Mouse (Mus musculus): ENCODE measurements at regions not wholly inside any gene's neighbourhood (a gene's known extent, or its start where the extent isn't known, plus 50 kb on each side); places are given as distances from the start of the nearest gene placed in this dataset.

GRCm38 (mm10) chr12:79990751-79991150, 122.1 kb downstream of the Zfp36l1 start:
- no peak overlapping the region for H3K9ac ChIP-seq (ENCODE audit: low read length)
- no peak overlapping the region for H3K4me2 ChIP-seq (ENCODE audit: low read depth, severe bottlenecking)

GRCm38 (mm10) chr12:79989582-79990110, 123.2 kb downstream of the Zfp36l1 start:
- Histone ChIP-seq H3K4me2 (ENCODE audit: low read depth, severe bottlenecking) (no peak overlapping the region), H3K4me1 (ENCODE audit: control insufficient read depth, insufficient read depth, low read length) (peaks cover 27% of the 10 kb centered on the region), H3K27me3 (ENCODE audit: control insufficient read depth, insufficient read depth, low read length) (no peaks in the 10 kb centered on the region), H3K36me3 (ENCODE audit: control insufficient read depth, insufficient read depth, low read length) (no peaks in the 10 kb centered on the region), H3K4me3 (ENCODE audit: low read depth, low read length) (no peak overlapping the region), H3K9ac (ENCODE audit: low read length) (no peak overlapping the region), H3K27ac (replicated peaks; ENCODE audit: low read depth, low read length) (no peak overlapping the region), H3K9me3 (ENCODE audit: control insufficient read depth, low read length) (no peaks in the 10 kb centered on the region)
- no peak for DNase-seq (ENCODE audit: low spot score)
- ATAC-seq (ENCODE audit: insufficient number of reproducible peaks, low FRiP score, low TSS enrichment, low read depth) = no peak
- 70% methylated on average over 9 of the region's 9 CpGs for WGBS

More at GRCm38 (mm10) chr12:79990751-79991150, 122.1 kb downstream of the Zfp36l1 start:
- no peak for ATAC-seq (ENCODE audit: insufficient number of reproducible peaks, low FRiP score, low TSS enrichment, low read depth)
- Histone ChIP-seq H3K9me3 (ENCODE audit: control insufficient read depth, low read length) (no peaks in the 10 kb centered on the region), H3K27ac (replicated peaks; ENCODE audit: low read depth, low read length) (no peak overlapping the region), H3K4me3 (ENCODE audit: low read depth, low read length) (no peak overlapping the region), H3K36me3 (ENCODE audit: control insufficient read depth, insufficient read depth, low read length) (no peaks in the 10 kb centered on the region), H3K4me1 (ENCODE audit: control insufficient read depth, insufficient read depth, low read length) (peaks cover 27% of the 10 kb centered on the region), H3K27me3 (ENCODE audit: control insufficient read depth, insufficient read depth, low read length) (no peaks in the 10 kb centered on the region)
- WGBS = 51% methylated on average over 4 of the region's 4 CpGs
- no peak for DNase-seq (ENCODE audit: low spot score)

- DNase-seq (ENCODE audit: low spot score) = no peak
- H3K9me3 ChIP-seq (ENCODE audit: control insufficient read depth, low read length) = no peaks in the 10 kb centered on the region
- H3K27ac ChIP-seq (replicated peaks; ENCODE audit: low read depth, low read length) = no peak overlapping the region
- H3K4me2 ChIP-seq (ENCODE audit: low read depth, severe bottlenecking) = no peak overlapping the region
- WGBS = 86% methylated on average over 11 of the region's 11 CpGs
- no peak overlapping the region; the same call in 1 of the 2 replicates for H3K9ac ChIP-seq (ENCODE audit: low read length)
- no peaks in the 10 kb centered on the region for H3K27me3 ChIP-seq (ENCODE audit: control insufficient read depth, insufficient read depth, low read length)
- no peaks in the 10 kb centered on the region for H3K36me3 ChIP-seq (ENCODE audit: control insufficient read depth, insufficient read depth, low read length)
- peaks cover 19% of the 10 kb centered on the region for H3K4me1 ChIP-seq (ENCODE audit: control insufficient read depth, insufficient read depth, low read length)
- no peak for ATAC-seq (ENCODE audit: insufficient number of reproducible peaks, low FRiP score, low TSS enrichment, low read depth)
- no peak overlapping the region for H3K4me3 ChIP-seq (ENCODE audit: low read depth, low read length)
These were observed 124.1 kb downstream of the Zfp36l1 start for GRCm38 (mm10) chr12:79988401-79989358.

GRCm38 (mm10) chr12:79986241-79986976, 126.4 kb downstream of the Zfp36l1 start:
- no peaks in the 10 kb centered on the region for H3K9me3 ChIP-seq (ENCODE audit: control insufficient read depth, low read length)
- no peak overlapping the region for H3K9ac ChIP-seq (ENCODE audit: low read length)
- no peaks in the 10 kb centered on the region for H3K36me3 ChIP-seq (ENCODE audit: control insufficient read depth, insufficient read depth, low read length)
- 0 out of 2 replicates have a peak overlapping the region, but pooled peaks have one; percentile 5 for H3K27ac ChIP-seq (replicated peaks; ENCODE audit: low read depth, low read length)
- H3K27me3 ChIP-seq (ENCODE audit: control insufficient read depth, insufficient read depth, low read length) = no peaks in the 10 kb centered on the region
- H3K4me2 ChIP-seq (ENCODE audit: low read depth, severe bottlenecking) = no peak overlapping the region
- no peak overlapping the region for H3K4me3 ChIP-seq (ENCODE audit: low read depth, low read length)
- H3K4me1 ChIP-seq (ENCODE audit: control insufficient read depth, insufficient read depth, low read length) = peaks cover 16% of the 10 kb centered on the region
- ATAC-seq (ENCODE audit: insufficient number of reproducible peaks, low FRiP score, low TSS enrichment, low read depth) = no peak
- DNase-seq (ENCODE audit: low spot score) = no peak
- WGBS = 23% methylated on average over 9 of the region's 9 CpGs

- ATAC-seq (ENCODE audit: insufficient number of reproducible peaks, low FRiP score, low TSS enrichment, low read depth) = no peak
These were observed 127.6 kb downstream of the Zfp36l1 start for GRCm38 (mm10) chr12:79984985-79985747.

GRCm38 (mm10) chr12:79984025-79984790, 128.6 kb downstream of the Zfp36l1 start:
- Histone ChIP-seq H3K4me3 (ENCODE audit: low read depth, low read length) (no peak overlapping the region), H3K9me3 (ENCODE audit: control insufficient read depth, low read length) (no peaks in the 10 kb centered on the region), H3K36me3 (ENCODE audit: control insufficient read depth, insufficient read depth, low read length) (no peaks in the 10 kb centered on the region), H3K27me3 (ENCODE audit: control insufficient read depth, insufficient read depth, low read length) (no peaks in the 10 kb centered on the region), H3K4me2 (ENCODE audit: low read depth, severe bottlenecking) (no peak overlapping the region), H3K4me1 (ENCODE audit: control insufficient read depth, insufficient read depth, low read length) (peaks cover 9% of the 10 kb centered on the region), H3K27ac (replicated peaks; ENCODE audit: low read depth, low read length) (no peak overlapping the region), H3K9ac (ENCODE audit: low read length) (no peak overlapping the region)
- 38% methylated on average over 10 of the region's 10 CpGs for WGBS
- no peak for DNase-seq (ENCODE audit: low spot score)
- ATAC-seq (ENCODE audit: insufficient number of reproducible peaks, low FRiP score, low TSS enrichment, low read depth) = no peak

More at GRCm38 (mm10) chr12:79984985-79985747, 127.6 kb downstream of the Zfp36l1 start:
- no peak overlapping the region for H3K27ac ChIP-seq (replicated peaks; ENCODE audit: low read depth, low read length)
- peaks cover 12% of the 10 kb centered on the region for H3K4me1 ChIP-seq (ENCODE audit: control insufficient read depth, insufficient read depth, low read length)
- H3K4me2 ChIP-seq (ENCODE audit: low read depth, severe bottlenecking) = no peak overlapping the region
- H3K9ac ChIP-seq (ENCODE audit: low read length) = no peak overlapping the region
- no peaks in the 10 kb centered on the region for H3K36me3 ChIP-seq (ENCODE audit: control insufficient read depth, insufficient read depth, low read length)
- no peaks in the 10 kb centered on the region for H3K9me3 ChIP-seq (ENCODE audit: control insufficient read depth, low read length)
- no peaks in the 10 kb centered on the region for H3K27me3 ChIP-seq (ENCODE audit: control insufficient read depth, insufficient read depth, low read length)
- H3K4me3 ChIP-seq (ENCODE audit: low read depth, low read length) = no peak overlapping the region
- WGBS = 94% methylated on average over 5 of the region's 5 CpGs
- no peak for DNase-seq (ENCODE audit: low spot score)

GRCm38 (mm10) chr12:79983232-79983631, 129.6 kb downstream of the Zfp36l1 start:
- Histone ChIP-seq H3K9me3 (ENCODE audit: control insufficient read depth, low read length) (no peaks in the 10 kb centered on the region), H3K36me3 (ENCODE audit: control insufficient read depth, insufficient read depth, low read length) (no peaks in the 10 kb centered on the region), H3K4me3 (ENCODE audit: low read depth, low read length) (no peak overlapping the region), H3K4me2 (ENCODE audit: low read depth, severe bottlenecking) (no peak overlapping the region), H3K9ac (ENCODE audit: low read length) (no peak overlapping the region), H3K27me3 (ENCODE audit: control insufficient read depth, insufficient read depth, low read length) (no peaks in the 10 kb centered on the region), H3K4me1 (ENCODE audit: control insufficient read depth, insufficient read depth, low read length) (peaks cover 6% of the 10 kb centered on the region), H3K27ac (replicated peaks; ENCODE audit: low read depth, low read length) (no peak overlapping the region)
- no peak for ATAC-seq (ENCODE audit: insufficient number of reproducible peaks, low FRiP score, low TSS enrichment, low read depth)
- DNase-seq (ENCODE audit: low spot score) = no peak
- 74% methylated on average over 6 of the region's 6 CpGs for WGBS
